Mouse (Mus musculus) heart, embryonic 12.5 days (tissue): ENCODE data around the gene Olfr338. TPM values are rescaled to one million over a fixed set of nuclear protein-coding genes. Genes with fewer than 3 reads are reported as not detected.
"Not testable (repeated sequence)": the region's sequence is repeated elsewhere in the genome, so short reads cannot be mapped to it uniquely, and the experiment has no call there.

Source experiments
- ATAC-seq: fragments of 200-750 bp; cut with Nextera tagmentation; 2 replicates; pipeline ENCODE4 v1.8.0; 2017; ENCODE audit warnings: moderate TSS enrichment, moderate library complexity; ENCODE audit not compliant: insufficient number of reproducible peaks, low FRiP score
- H3K27ac ChIP-seq: fragments of 300-500 bp; sonication (generic); 2 replicates; pipeline ENCODE4 v1.5.1; 2016; ENCODE audit warnings: mild to moderate bottlenecking, moderate library complexity; ENCODE audit not compliant: poor library complexity, severe bottlenecking
- H3K27me3 ChIP-seq: fragments of 300-500 bp; sonication (generic); replicated peaks from 2 replicates; pipeline ENCODE4 v1.6.1; 2016; ENCODE audit warnings: mild to moderate bottlenecking, moderate library complexity
- H3K36me3 ChIP-seq: fragments of 300-500 bp; sonication (generic); 2 replicates; pipeline ENCODE4 v1.6.1; 2016; ENCODE audit warnings: mild to moderate bottlenecking, moderate library complexity
- H3K4me1 ChIP-seq: fragments of 300-500 bp; sonication (generic); replicated peaks from 2 replicates; pipeline ENCODE4 v1.6.1; 2016; ENCODE audit warnings: mild to moderate bottlenecking
- H3K4me2 ChIP-seq: fragments of 300-500 bp; sonication (generic); 2 replicates; pipeline ENCODE4 v1.6.1; 2016; ENCODE audit warnings: mild to moderate bottlenecking, moderate library complexity
- H3K4me3 ChIP-seq: fragments of 300-500 bp; sonication (generic); 2 replicates; pipeline ENCODE4 v1.5.1; 2016; ENCODE audit warnings: mild to moderate bottlenecking
- H3K9ac ChIP-seq: fragments of 300-500 bp; sonication (generic); 2 replicates; pipeline ENCODE4 v1.6.1; 2016; ENCODE audit warnings: mild to moderate bottlenecking, moderate library complexity
- H3K9me3 ChIP-seq: fragments of 300-500 bp; sonication (generic); replicated peaks from 2 replicates; pipeline ENCODE4 v1.6.1; 2016; ENCODE audit warnings: mild to moderate bottlenecking, moderate library complexity
- WGBS: fragments of 180-500 bp; shearing (Covaris S2); methylation state at CpG from one replicate; pipeline ENCODE4 v1.1.7; 2016; 5-methylcytosine and 5-hydroxymethylcytosine counted together
- polyA plus RNA-seq: library from polyadenylated mRNA; unstranded; fragments of >200 nt; fragmentation: Nextera tagmentation; extraction: Ambion mirVana; gene quantifications from 2 replicates; pipeline ENCODE4 v1.2.1, GENCODE M21; 2016

The Olfr338 gene
- not detected in 2 replicates for polyA plus RNA-seq

GRCm38 (mm10) chr2:36373219-36373618, at the start of gene Olfr338:
Gene Olfr338 (plus strand): TSS chr2:36373519.
- ATAC-seq: no peak
- no peak within 1 kb of the TSS for H3K9ac ChIP-seq
- no peaks in the 10 kb centered on the region for H3K27me3 ChIP-seq
- peaks cover 17% of the 10 kb centered on the region for H3K9me3 ChIP-seq
- no peaks in the 10 kb centered on the region for H3K36me3 ChIP-seq
- H3K4me1 ChIP-seq: no peaks in the 10 kb centered on the region
- H3K4me2 ChIP-seq: no peak within 1 kb of the TSS
- H3K4me3 ChIP-seq: no peak within 1 kb of the TSS
- H3K27ac ChIP-seq: no peak within 1 kb of the TSS

GRCm38 (mm10) chr2:36415174-36415573, 41.9 kb downstream of the Olfr338 start:
- H3K4me2 ChIP-seq, ATAC-seq: not testable (repeated sequence)
- WGBS: 76% methylated on average over 3 of the region's 3 CpGs

GRCm38 (mm10) chr2:36415591-36415990, 42.3 kb downstream of the Olfr338 start:
- H3K36me3 ChIP-seq: not testable (repeated sequence)

More at GRCm38 (mm10) chr2:36415174-36415573, 41.9 kb downstream of the Olfr338 start:
- H3K9me3 ChIP-seq, H3K4me3 ChIP-seq, H3K9ac ChIP-seq, H3K27ac ChIP-seq, H3K27me3 ChIP-seq, H3K36me3 ChIP-seq, H3K4me1 ChIP-seq: not testable (repeated sequence)

GRCm38 (mm10) chr2:36418647-36419046, 45.3 kb downstream of the Olfr338 start, which contains the start of gene Olfr339:
Gene Olfr339 (plus strand): TSS chr2:36418947.
- Histone ChIP-seq H3K4me2 (no peak within 1 kb of the TSS), H3K27me3 (no peaks in the 10 kb centered on the region), H3K4me1 (no peaks in the 10 kb centered on the region), H3K36me3 (no peaks in the 10 kb centered on the region), H3K9me3 (peaks cover 3% of the 10 kb centered on the region; the same call in 1 of the 2 replicates), H3K27ac (no peak within 1 kb of the TSS), H3K4me3 (no peak within 1 kb of the TSS), H3K9ac (no peak within 1 kb of the TSS)
- ATAC-seq: no peak
- 74% methylated on average over 3 of the region's 3 CpGs for WGBS

More at GRCm38 (mm10) chr2:36415591-36415990, 42.3 kb downstream of the Olfr338 start:
- not testable (repeated sequence) for H3K9ac ChIP-seq, H3K27me3 ChIP-seq, H3K4me1 ChIP-seq, H3K4me3 ChIP-seq, H3K4me2 ChIP-seq, H3K27ac ChIP-seq, ATAC-seq, H3K9me3 ChIP-seq
- WGBS: 80% methylated on average over 7 of the region's 7 CpGs

Other genes with a start within 250 kb of the Olfr338 start
- 26.3 and 34.2 TPM in 2 replicates for gene Mrrf, start 237.1 kb upstream of the Olfr338 start, polyA plus RNA-seq
- gene Rbm18, start 236.7 kb upstream of the Olfr338 start, polyA plus RNA-seq: 52.4 and 56.1 TPM in 2 replicates
- 25.5 and 27.2 TPM in 2 replicates for gene Ptgs1, start 143.1 kb upstream of the Olfr338 start, polyA plus RNA-seq
- not detected in 2 replicates for gene Olfr339, start 45.4 kb downstream of the Olfr338 start, polyA plus RNA-seq
- gene Olfr340, start 79.1 kb downstream of the Olfr338 start, polyA plus RNA-seq: not detected in 2 replicates
- gene Olfr341, start 108.9 kb downstream of the Olfr338 start, polyA plus RNA-seq: not detected in 2 replicates
- gene Olfr342, start 151.5 kb downstream of the Olfr338 start, polyA plus RNA-seq: not detected in 2 replicates
- not detected in 2 replicates for gene Olfr344, start 193.1 kb downstream of the Olfr338 start, polyA plus RNA-seq